Mouse (Mus musculus) ES-Bruce4 (cell line): ENCODE data around the gene Rpl10.

ENCODE experiments used
- CTCF ChIP-seq: IDR thresholded peaks from one replicate; pipeline ENCODE4 v1.8.1; 2011; ENCODE audit warnings: low read depth, low read length
- POLR2A ChIP-seq: IDR thresholded peaks from one replicate; pipeline ENCODE4 v1.8.1; 2011; ENCODE audit warnings: low read length; ENCODE audit not compliant: insufficient read depth

GRCm38 (mm10) chrX:74230038-74230437 is 40.6 kb upstream of the Rpl10 start:
- TF ChIP-seq POLR2A (no peak), CTCF (no peak)
